Mouse (Mus musculus) hindbrain, postnatal 0 days (tissue): ENCODE measurements around the gene Parva. TPM values are rescaled to one million over a fixed set of nuclear protein-coding genes. Genes with fewer than 3 reads are reported as not detected.

Source experiments
- ATAC-seq: fragments of 200-750 bp; cut with Nextera tagmentation; 2 replicates; pipeline ENCODE4 v1.8.0; 2017; ENCODE audit warnings: mild to moderate bottlenecking, moderate TSS enrichment, moderate library complexity
- DNase-seq: peaks from one replicate; pipeline ENCODE4 v3.0.0-alpha.2; 2015; ENCODE audit warnings: low spot score
- H3K27ac ChIP-seq: fragments of 300-500 bp; sonication (generic); 2 replicates; pipeline ENCODE4 v1.5.1; 2014; ENCODE audit warnings: mild to moderate bottlenecking
- H3K27me3 ChIP-seq: fragments of 300-500 bp; sonication (generic); 2 replicates; pipeline ENCODE4 v1.6.1; 2014; ENCODE audit warnings: low read length, mixed read lengths; ENCODE audit not compliant: insufficient read depth
- H3K36me3 ChIP-seq: fragments of 300-500 bp; sonication (generic); 2 replicates; pipeline ENCODE4 v1.6.1; 2014; ENCODE audit warnings: low read length, mixed read lengths; ENCODE audit not compliant: insufficient read depth
- H3K4me1 ChIP-seq: fragments of 300-500 bp; sonication (generic); 2 replicates; pipeline ENCODE4 v1.6.1; 2014; ENCODE audit warnings: antibody characterized with exemption, low read length, mixed read lengths; ENCODE audit not compliant: insufficient read depth
- H3K4me2 ChIP-seq: fragments of 300-500 bp; sonication (generic); 2 replicates; pipeline ENCODE4 v1.6.1; 2014; ENCODE audit warnings: low read depth, mild to moderate bottlenecking, low read length, moderate library complexity, mixed read lengths
- H3K4me3 ChIP-seq: fragments of 300-500 bp; sonication (generic); 2 replicates; pipeline ENCODE4 v1.5.1; 2014; ENCODE audit warnings: low read length
- H3K9ac ChIP-seq: fragments of 300-500 bp; sonication (generic); replicated peaks from 2 replicates; pipeline ENCODE4 v1.6.1; 2014; ENCODE audit warnings: mild to moderate bottlenecking, low read length, moderate library complexity, mixed read lengths
- H3K9me3 ChIP-seq: fragments of 300-500 bp; sonication (generic); 2 replicates; pipeline ENCODE4 v1.6.1; 2016; ENCODE audit warnings: low read length, mixed read lengths
- CTCF ChIP-seq: IDR thresholded peaks from 2 replicates; pipeline ENCODE4 v1.5.1; 2016; ENCODE audit warnings: antibody characterized with exemption, control low read depth, low read depth
- WGBS: fragments of 180-500 bp; shearing (Covaris S2); extraction: QIAGEN DNeasy Blood & Tissue Kit; methylation state at CpG from one replicate; pipeline ENCODE4 v1.1.7; 2014; 5-methylcytosine and 5-hydroxymethylcytosine counted together
- polyA plus RNA-seq: library from polyadenylated mRNA; unstranded; fragments of >200 nt; fragmentation: Nextera tagmentation; extraction: Ambion mirVana; gene quantifications from 2 replicates; pipeline ENCODE4 v1.2.1, GENCODE M21; 2015
- total RNA-seq: library from RNA; depleted of rRNA; stranded (reverse); fragments of >200 nt; gene quantifications from 2 replicates; pipeline ENCODE4 v1.2.3, GENCODE M21; 2014

The Parva gene
- total and polyA plus RNA-seq, 2 experiments from 2014 or later, result 26.3 to 34.0 TPM

DNA sequence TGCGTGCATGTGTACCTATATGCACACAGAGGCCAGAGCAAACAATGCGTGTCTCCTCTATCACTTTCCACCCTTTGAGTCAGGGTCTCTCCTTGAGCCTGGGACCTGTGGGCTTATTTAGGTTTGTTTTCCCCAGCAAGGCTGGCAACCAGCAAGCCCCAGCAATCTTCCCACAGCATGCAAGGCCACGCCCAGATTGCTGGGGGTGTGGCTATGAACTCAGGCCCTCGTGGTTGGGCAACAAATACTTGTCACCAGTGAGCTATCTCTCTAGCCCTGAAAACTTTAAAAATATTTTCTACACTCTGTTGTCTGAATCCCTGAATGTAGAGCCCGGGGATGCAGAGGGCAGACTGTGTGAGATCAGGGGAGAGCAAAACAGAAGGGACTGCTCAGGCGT lies 154.3 kb downstream of the Parva start:
- WGBS, result 79% methylated on average over 6 of the region's 6 CpGs
- ATAC-seq (no peak), DNase-seq (no peak)
- Histone ChIP-seq H3K9me3 (no peaks in the 10 kb centered on the region), H3K4me3 (no peak overlapping the region), H3K4me2 (no peak overlapping the region), H3K36me3 (no peaks in the 10 kb centered on the region), H3K9ac (no peak overlapping the region), H3K27ac (no peak overlapping the region), H3K4me1 (no peaks in the 10 kb centered on the region), H3K27me3 (no peaks in the 10 kb centered on the region)
- no peak for TF ChIP-seq CTCF

DNA sequence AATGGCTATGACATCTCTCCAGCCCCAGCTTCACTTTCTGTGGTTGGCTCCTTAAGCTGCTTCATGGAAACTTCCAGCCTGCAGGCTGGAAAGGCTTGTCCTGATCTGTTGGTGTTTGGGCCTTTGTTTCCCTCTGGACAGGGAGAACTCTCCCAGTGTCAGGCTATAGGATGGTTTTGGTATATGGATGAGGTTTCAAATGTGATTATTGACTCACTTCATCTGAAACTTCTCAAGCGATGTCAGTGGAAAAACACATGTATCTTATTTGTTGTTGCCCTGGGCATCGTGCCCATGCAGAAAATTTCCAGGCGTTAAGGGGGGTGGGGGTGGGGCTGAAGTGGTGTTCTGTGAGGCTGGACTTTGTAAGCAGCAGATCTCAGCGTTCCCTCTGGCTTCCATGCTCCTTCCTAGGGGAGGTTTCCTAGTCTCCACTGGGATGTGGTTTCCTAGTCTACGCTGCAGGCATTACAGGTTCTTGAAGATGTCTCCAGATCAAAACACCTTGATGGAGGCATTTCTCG lies 155.6 kb downstream of the Parva start:
- Histone ChIP-seq H3K9me3 (no peaks in the 10 kb centered on the region), H3K4me3 (no peak overlapping the region), H3K4me2 (no peak overlapping the region), H3K4me1 (no peaks in the 10 kb centered on the region), H3K36me3 (no peaks in the 10 kb centered on the region), H3K27me3 (no peaks in the 10 kb centered on the region), H3K9ac (no peak overlapping the region), H3K27ac (no peak overlapping the region)
- ATAC-seq (no peak), DNase-seq (no peak)
- TF ChIP-seq CTCF, result no peak
- 62% methylated on average over 6 of the region's 6 CpGs for WGBS

DNA sequence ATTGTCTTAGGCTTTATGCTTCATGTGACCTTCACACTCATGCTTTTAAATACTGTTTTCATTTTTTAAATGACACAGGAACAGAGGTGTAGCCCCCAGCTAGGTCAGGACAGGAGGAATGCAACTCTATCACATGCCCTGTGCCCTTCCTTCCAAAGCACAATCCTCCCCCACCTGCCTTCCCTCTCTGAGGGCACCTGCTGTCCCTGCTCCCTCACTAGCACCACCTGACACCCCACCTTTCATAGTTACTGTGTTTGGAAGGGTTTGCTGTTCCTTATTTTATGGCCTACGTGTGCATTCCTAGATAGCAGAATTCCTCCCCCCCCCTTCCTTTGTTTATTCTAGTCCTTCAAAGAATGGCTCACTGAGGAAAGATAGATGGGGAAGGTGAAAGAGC lies 160.1 kb downstream of the Parva start:
- no peaks in the 10 kb centered on the region for H3K36me3 ChIP-seq
- TF ChIP-seq CTCF, result no peak
- DNase-seq, result no peak
- H3K9me3 ChIP-seq, result no peaks in the 10 kb centered on the region
- H3K4me2 ChIP-seq, result no peak overlapping the region
- no peaks in the 10 kb centered on the region for H3K4me1 ChIP-seq
- ATAC-seq, result no peak
- WGBS, result 87% methylated on average over 1 of the region's 1 CpGs
- H3K9ac ChIP-seq, result no peak overlapping the region
- H3K27ac ChIP-seq, result no peak overlapping the region
- no peak overlapping the region for H3K4me3 ChIP-seq
- no peaks in the 10 kb centered on the region for H3K27me3 ChIP-seq

DNA sequence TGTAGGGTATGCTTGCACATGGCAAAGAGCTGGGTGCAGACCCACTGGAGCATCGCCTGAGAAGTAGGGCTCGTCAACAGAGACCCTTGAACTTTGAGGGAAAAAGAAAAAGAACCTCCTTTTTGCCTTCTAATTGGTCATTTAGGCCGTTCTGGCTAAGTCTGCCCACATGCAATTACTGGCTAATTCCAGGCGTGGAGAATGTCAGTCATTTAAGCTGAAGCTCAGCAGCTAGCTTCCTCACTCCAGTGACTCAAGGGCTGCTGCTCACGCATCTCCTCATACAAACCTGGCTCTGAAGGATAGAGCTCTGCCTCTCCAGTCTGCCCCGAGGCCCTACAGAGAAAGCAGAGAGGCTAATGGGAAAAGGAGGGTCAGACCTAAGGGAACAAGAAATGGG lies 162.2 kb downstream of the Parva start:
- Histone ChIP-seq H3K4me3 (no peak overlapping the region), H3K4me2 (no peak overlapping the region), H3K9me3 (no peaks in the 10 kb centered on the region), H3K27me3 (no peaks in the 10 kb centered on the region), H3K27ac (no peak overlapping the region), H3K36me3 (no peaks in the 10 kb centered on the region), H3K9ac (no peak overlapping the region), H3K4me1 (no peaks in the 10 kb centered on the region)
- TF ChIP-seq CTCF, result no peak
- DNase-seq (no peak), ATAC-seq (peak; percentile 21; the same call in 1 of the 2 replicates)
- 66% methylated on average over 6 of the region's 6 CpGs for WGBS

DNA sequence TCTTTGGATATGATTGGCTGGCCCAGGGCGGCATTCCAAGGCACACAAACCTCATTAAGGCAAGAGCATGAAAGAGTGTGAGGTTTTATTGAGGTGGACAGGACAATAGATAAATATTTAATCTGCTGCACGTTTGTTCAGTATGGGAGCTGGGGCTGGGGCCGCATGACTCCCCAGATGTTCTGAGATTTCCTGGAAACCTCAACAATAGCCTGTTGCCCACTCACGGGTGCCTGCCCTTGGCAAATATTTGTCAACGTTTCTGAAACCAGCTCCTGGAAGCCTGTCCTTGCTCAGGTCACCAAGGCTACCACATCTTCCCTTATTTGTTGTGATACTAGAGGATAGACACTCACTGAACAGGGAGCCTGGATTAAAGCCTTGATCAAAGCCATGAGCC lies 166.3 kb downstream of the Parva start:
- no peak for DNase-seq
- Histone ChIP-seq H3K4me1 (no peaks in the 10 kb centered on the region), H3K27ac (no peak overlapping the region), H3K9me3 (no peaks in the 10 kb centered on the region), H3K36me3 (no peaks in the 10 kb centered on the region), H3K4me2 (no peak overlapping the region), H3K4me3 (no peak overlapping the region), H3K9ac (no peak overlapping the region), H3K27me3 (no peaks in the 10 kb centered on the region)
- no peak for TF ChIP-seq CTCF
- WGBS, result 68% methylated on average over 5 of the region's 5 CpGs
- ATAC-seq, result no peak

DNA sequence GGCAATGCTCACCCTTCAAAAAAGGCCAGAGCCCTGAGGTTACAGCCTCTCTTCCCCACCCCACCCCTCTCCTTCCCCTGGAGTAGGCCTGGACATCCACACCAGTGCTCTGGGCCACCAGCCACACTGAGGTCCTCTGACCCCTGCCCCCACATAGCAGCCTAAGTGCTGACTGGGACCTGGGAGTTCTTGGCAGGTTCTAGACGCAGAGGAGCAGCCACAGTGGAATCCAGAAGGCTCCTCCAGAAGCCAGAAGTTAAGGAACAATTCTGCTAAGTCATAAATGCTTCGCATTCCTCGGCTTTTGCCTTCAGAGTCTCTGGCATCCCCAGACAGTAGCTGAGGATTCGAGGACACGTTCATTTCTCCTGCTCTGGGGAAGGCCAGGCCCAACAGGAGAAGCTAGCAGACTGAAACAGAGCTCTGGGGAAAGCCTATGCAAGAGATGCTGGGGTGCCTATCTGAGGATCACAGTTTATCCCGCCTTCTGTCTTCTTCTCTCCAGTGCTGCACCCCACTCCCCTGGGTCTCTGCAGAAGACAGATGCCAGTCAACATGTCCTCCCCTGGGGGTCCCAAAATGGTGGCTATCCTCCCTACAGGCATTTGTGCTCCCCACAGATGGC lies 168.0 kb downstream of the Parva start:
- no peak for TF ChIP-seq CTCF
- WGBS, result 69% methylated on average over 6 of the region's 6 CpGs
- DNase-seq (no peak), ATAC-seq (no peak)
- H3K4me1 ChIP-seq, result no peaks in the 10 kb centered on the region
- H3K4me2 ChIP-seq, result no peak overlapping the region
- H3K36me3 ChIP-seq, result no peaks in the 10 kb centered on the region
- no peak overlapping the region for H3K4me3 ChIP-seq
- H3K9ac ChIP-seq, result no peak overlapping the region
- no peak overlapping the region for H3K27ac ChIP-seq
- H3K27me3 ChIP-seq, result no peaks in the 10 kb centered on the region
- no peaks in the 10 kb centered on the region for H3K9me3 ChIP-seq

DNA sequence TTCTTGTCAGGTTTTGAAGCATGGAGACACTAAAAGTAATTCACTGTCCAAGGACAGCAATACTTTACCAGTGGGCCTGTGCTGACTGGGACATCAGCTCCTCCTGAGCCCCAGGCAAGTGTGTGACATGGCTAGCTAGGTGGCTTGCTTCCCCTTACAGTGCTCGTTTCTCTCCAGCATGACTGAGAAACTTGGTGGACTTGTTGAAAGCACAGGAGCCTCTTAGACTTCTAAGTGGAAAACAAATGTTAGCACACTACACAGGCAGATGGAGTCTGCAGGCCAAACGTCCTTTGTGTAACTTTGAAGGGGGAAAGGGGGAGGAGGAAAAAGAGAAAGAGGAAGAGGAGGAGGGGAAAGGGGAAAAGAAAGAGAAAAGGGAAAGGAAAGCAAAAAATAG lies 172.3 kb downstream of the Parva start:
- Histone ChIP-seq H3K9me3 (no peaks in the 10 kb centered on the region), H3K27ac (no peak overlapping the region), H3K36me3 (no peaks in the 10 kb centered on the region), H3K4me2 (no peak overlapping the region), H3K4me3 (no peak overlapping the region), H3K27me3 (no peaks in the 10 kb centered on the region), H3K4me1 (no peaks in the 10 kb centered on the region), H3K9ac (no peak overlapping the region)
- ATAC-seq (no peak), DNase-seq (no peak)
- TF ChIP-seq CTCF, result no peak
- 31% methylated on average over 2 of the region's 2 CpGs for WGBS
